Mouse (Mus musculus): Measurements from ENCODE around the gene Mt2.

Gene Mt2

GRCm38 (mm10) chr8:94172809-94173732 lies 607 bp downstream of the Mt2 start:
- DNase-seq (ENCODE audit: extremely low spot score, low read depth, low spot score) = no peak

GRCm38 (mm10) chr8:94173848-94174403 lies 1.5 kb downstream of the Mt2 start:
- DNase-seq (ENCODE audit: extremely low spot score, low read depth, low spot score) = no peak

- no peak for DNase-seq (ENCODE audit: extremely low spot score, low read depth, low spot score)
Observed at GRCm38 (mm10) chr8:94174619-94175213, 2.3 kb downstream of the Mt2 start.

GRCm38 (mm10) chr8:94177716-94178390 lies 5.4 kb downstream of the Mt2 start:
- no peak for DNase-seq (ENCODE audit: extremely low spot score, low read depth, low spot score)

DNA sequence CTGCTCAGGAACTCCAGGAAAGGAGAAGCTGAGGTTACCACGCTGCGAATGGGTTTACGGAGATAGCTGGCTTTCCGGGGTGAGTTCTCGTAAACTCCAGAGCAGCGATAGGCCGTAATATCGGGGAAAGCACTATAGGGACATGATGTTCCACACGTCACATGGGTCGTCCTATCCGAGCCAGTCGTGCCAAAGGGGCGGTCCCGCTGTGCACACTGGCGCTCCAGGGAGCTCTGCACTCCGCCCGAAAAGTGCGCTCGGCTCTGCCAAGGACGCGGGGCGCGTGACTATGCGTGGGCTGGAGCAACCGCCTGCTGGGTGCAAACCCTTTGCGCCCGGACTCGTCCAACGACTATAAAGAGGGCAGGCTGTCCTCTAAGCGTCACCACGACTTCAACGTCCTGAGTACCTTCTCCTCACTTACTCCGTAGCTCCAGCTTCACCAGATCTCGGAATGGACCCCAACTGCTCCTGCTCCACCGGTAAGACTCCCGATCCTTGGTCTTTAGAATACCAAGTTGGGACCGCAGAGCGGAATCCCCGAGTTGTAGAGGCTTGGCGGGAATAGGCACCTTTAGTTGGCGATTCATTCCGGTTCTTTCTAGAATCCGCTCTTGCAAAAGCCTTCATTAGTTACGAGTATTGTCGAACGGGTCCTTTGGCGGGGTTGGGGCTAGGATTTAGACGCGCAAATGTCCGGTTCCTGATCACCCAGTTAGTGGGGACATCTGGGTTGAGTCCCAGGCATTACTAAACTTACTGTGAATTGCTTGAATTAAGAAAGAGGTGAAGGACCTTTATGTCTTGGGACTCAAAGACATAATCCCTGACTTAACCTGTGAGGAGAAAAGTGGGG lies 6.6 kb downstream of the Mt2 start, which contains the start of gene Mt1:
Mt1 (plus strand) TSS at position 226 of the 856 bp plus-strand sequence.
- DNase-seq (ENCODE audit: extremely low spot score, low read depth, low spot score) = no peak

DNA sequence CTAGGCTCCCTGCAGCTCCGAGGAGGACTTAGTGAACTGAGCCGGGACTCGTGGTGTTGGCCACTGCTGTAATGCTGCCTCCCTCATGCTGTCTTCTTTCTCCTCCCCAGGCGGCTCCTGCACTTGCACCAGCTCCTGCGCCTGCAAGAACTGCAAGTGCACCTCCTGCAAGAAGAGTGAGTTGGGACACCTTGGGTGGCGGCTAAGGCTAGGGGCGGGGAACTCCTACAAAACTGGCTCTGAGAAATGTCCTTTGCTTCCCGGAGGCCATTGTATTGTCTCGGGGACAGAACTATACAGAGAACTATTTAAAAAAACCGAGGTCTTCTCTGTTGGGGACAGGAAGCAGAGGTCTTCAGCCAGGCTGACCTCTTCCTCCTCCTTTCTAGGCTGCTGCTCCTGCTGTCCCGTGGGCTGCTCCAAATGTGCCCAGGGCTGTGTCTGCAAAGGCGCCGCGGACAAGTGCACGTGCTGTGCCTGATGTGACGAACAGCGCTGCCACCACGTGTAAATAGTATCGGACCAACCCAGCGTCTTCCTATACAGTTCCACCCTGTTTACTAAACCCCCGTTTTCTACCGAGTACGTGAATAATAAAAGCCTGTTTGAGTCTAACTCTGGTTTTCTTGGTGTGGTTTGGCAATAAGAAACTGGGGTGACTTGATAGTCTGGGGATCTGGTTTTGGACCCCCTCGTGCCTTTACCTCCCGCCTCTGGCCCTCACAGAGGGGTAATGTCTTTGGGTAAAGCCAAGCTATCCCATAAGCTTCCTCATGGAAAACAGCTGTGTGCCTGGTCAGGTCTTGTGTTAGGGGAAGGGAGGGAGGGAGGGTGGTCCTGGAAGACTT lies 7.5 kb downstream of the Mt2 start:
- DNase-seq (ENCODE audit: extremely low spot score, low read depth, low spot score) = no peak

- DNase-seq (ENCODE audit: extremely low spot score, low read depth, low spot score) = no peak
Observed at GRCm38 (mm10) chr8:94180561-94180908, 8.1 kb downstream of the Mt2 start.

- no peak for DNase-seq (ENCODE audit: extremely low spot score, low read depth, low spot score)
Observed at GRCm38 (mm10) chr8:94182055-94182929, 9.8 kb downstream of the Mt2 start.

GRCm38 (mm10) chr8:94183117-94183516 lies 10.7 kb downstream of the Mt2 start:
- no peak for DNase-seq (ENCODE audit: extremely low spot score, low read depth, low spot score)

- DNase-seq (ENCODE audit: extremely low spot score, low read depth, low spot score) = no peak
Observed at GRCm38 (mm10) chr8:94184357-94184843, 11.9 kb downstream of the Mt2 start.

- DNase-seq (ENCODE audit: extremely low spot score, low read depth, low spot score) = no peak
Observed at GRCm38 (mm10) chr8:94185791-94186190, 13.3 kb downstream of the Mt2 start.

GRCm38 (mm10) chr8:94186542-94186941 lies 14.1 kb downstream of the Mt2 start:
- DNase-seq (ENCODE audit: extremely low spot score, low read depth, low spot score) = no peak

DNA sequence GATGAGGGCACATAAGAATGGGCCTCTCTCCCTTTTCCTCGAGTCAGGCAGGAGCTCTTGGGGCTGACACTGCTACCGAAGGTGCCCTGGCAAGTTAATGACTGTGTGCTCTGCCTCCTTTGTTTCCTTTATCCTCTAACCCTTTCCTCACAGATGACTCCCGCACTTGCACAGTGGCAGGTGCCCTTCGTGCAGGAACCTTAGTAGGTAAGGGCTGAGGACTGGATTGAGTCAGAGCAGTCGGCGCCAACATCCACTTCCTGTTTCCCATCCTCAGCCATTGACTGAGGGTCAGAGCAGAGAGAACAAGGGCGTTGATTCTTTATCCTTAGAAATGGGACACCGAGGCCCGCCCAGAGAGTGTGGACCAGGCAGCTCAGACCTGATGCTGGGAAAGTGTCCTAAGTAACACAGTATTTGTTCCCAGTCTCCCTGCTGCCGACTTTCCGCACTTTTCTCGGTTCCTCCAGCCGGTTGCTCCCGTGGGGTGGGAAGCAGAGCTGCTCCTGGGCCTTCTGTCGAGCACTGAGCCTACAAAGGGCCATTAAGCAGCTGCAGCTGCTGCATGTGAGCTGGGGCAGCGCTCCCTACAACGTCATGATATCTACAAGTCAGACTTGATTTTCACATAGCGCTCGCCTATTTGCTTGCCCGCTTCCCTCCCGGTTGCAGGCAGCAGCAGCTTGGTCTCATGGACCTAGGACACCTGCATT lies 15.0 kb downstream of the Mt2 start:
- no peak for DNase-seq (ENCODE audit: extremely low spot score, low read depth, low spot score)

DNA sequence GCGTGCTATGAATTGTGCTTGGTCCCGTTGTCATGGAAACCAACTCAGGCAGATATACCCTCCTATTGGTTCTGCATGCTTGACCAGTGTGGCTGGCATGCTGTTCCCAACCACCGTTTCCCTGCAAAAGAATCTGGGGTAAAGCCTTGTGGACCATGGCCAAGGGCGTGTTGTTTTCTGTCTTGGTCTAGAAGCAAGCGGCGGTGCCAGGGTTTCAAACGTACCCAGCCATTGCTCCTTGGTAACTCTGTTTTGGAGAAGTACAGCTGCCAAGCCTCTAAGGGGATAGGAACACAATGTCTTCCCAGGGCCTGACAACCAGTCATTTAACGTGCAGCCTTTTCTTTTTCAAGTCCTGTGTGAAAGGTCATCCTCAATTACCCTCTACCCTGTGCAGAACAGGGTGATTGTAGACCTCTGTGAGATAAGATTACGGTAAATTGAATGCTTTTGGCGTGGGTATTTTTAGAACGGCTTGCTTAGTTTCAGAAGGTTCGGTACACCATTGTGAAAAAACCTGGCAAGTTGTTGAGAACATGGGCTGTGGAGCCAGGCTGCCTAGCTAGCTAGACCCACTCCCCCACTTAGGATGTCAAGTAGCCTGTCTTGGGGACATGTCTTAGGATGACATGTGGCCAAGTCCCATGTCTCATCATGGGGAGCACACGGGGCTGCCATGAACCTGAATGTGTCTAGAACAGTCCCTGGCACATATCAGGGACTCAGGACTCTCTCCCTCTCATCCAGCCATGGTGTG lies 17.0 kb downstream of the Mt2 start:
- DNase-seq (ENCODE audit: extremely low spot score, low read depth, low spot score) = no peak

GRCm38 (mm10) chr8:94191101-94191691 lies 18.7 kb downstream of the Mt2 start:
- DNase-seq (ENCODE audit: extremely low spot score, low read depth, low spot score) = no peak

- no peak for DNase-seq (ENCODE audit: extremely low spot score, low read depth, low spot score)
Observed at GRCm38 (mm10) chr8:94192926-94193325, 20.5 kb downstream of the Mt2 start.

All from hindlimb bud, embryonic 11.5 days (tissue).